Mouse (Mus musculus) left cerebral cortex, adult 11 months (tissue): ENCODE measurements at regions not wholly inside any gene's neighbourhood (a gene's known extent, or its start where the extent isn't known, plus 50 kb on each side); places are given as distances from the start of the nearest gene placed in this dataset.
A peak's percentile ranks its signal among the peaks of the same experiment; 100 is the strongest.

Source experiments
- DNase-seq: peaks from one replicate; pipeline ENCODE4 v3.0.0; 2022; ENCODE audit warnings: low spot score

DNA sequence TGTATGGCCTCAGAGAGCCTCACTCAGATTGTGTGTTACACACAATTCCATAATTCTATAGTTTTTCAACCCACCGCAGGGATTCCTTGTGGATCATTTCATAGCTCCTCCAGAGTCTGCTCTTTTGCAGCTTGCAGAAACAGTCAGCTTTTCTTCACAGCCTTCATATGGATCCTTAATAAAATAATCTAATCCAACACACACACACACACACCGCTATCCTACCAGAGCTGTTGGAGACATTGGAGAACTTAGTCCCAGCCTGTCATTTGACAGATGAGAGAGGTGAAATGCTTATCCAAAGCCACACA lies 71.2 kb upstream of the Foxo1 start:
- no peak for DNase-seq

DNA sequence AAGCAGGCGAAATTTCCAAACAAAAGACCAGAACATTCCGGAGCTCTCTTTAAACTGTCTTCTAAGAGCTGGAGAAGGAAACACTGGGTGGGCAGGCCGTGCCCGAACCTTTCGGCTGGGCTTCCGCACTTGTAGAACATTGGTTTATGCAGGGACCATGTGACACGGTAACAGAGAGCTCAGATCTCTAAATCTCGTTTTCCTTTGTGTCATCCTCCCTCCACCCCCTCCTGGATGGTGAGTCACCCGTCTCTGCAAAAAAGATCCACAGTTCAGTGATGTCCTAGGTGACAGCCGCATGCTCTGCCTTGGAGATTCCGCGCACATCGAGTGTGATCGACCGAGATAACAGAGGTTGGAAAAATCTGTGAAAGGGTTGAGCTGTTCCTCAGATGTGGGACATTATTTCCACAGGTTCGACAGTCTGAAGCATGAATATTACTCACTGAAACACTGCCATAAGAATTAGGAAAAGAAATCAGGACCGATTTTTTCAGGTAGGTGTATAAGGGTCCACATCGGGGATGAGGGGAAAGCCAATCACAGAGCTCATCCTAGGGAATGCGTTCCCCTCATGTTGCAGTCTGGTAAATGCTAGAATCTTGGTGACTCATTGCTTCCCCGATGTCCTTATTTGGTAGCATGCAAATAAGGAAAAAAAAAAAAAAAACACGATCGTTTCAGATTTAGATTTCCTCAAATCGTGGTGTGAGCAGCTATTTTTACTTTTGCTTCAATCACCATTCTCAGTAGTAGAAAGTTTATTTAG lies 70.0 kb upstream of the Foxo1 start:
- DNase-seq = peak; percentile 80

DNA sequence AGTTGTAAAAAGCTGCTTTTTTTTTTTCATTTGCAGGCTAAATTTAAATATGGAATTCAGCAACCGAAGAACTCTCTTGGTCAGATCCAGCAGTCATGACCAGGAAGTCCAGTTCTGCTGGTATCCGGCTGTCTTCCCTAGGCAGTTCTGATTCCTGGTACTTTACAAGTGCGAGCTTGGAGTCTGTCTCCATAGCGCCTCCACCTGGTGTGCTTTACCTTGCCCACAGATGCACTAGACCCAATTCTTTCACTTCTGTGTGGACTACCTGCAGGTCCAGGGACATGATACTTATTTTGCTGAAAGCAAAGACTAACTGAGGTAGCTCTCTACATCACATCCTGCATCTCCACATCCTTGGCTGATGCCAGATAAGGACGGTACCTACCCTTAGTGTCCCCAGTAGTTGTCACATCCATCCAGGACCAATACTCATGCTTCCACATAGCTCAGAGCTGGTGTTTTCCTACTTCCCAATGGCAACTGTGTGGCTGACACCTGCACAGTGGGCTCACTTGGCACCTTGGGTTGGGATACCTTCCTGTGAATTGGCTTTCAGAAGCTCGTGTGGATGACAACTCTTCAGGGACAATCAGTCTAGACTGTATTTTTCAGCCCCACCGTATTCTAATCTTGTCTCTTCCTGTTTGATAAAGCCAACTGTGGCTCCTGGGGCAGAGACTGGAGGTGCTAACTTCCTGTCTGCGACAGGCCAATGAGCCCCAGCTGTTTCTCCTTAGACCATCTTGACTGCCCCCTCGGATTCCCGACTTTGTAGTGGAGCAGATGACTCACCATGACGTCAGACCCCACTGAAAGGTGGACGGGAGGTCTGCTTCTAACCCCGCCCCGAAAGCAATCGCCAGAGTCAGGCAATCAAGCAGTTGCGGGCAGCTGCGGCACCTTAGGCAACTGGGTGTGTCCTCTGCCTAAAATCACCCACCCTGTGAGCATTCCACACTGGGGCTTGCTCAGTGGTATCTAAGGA lies 69.1 kb upstream of the Foxo1 start:
- DNase-seq = no peak

- no peak for DNase-seq
Observed at GRCm38 (mm10) chr3:52200106-52200505, 68.0 kb upstream of the Foxo1 start.

DNA sequence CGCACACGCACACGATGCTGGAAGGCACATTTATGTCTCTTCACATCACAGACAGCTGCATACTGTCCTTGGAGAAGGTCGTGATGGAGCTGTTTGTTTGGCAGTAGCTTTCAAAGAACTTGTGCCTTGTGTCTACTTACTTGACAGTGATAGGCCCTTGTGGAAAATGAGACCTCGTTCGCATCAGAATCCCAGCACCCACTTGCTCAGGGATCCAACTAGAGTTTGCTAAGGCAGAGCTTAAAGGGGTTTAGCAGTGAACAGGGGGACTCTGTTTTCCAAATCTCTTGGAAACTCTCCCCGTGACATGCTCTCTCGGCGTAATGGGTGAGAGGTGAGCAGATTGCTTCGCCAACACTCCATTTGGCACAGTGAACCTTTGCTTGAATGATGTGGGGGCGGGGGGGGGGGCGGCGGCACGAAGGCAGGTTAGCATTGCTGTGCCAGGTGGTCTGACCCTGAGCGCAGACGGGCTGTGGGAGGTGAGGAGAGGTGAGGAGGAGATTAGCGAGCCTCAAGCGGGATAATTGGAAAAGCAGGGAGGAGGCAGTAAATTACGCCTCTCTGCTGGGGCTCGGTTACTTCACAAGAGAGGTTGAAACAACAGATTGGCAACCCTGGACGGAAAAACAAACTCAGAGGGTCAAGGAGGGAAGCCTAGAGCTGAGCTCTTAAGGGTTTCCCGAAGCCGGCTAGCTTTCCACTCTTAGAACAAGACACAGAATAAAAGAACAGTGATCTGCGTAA lies 57.4 kb upstream of the Foxo1 start:
- DNase-seq = no peak

DNA sequence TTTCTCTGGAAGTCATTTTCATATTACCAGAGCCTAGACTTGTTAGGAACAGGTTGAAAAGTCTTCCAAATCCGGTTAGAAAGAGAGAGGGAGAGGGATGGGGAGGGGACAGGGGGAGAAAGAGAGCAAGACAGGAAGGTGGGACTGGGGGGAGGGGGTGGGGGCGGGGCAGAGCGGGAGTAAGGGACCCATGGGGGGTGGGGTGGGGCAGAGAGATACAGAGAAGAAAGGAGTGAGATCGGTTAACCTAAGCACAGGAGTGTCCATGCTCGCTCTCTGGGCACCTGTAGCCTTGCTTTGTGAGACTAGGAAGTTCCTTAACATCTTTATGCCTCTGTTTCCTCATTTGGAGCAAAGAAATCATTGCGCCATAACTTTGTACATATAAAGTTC lies 56.8 kb upstream of the Foxo1 start:
- DNase-seq = no peak

GRCm38 (mm10) chr3:52214114-52214513 lies 54.0 kb upstream of the Foxo1 start:
- no peak for DNase-seq

GRCm38 (mm10) chr3:52215083-52215482 lies 53.1 kb upstream of the Foxo1 start:
- no peak for DNase-seq
